Comparison of ENCODE assay signal across 11 mouse cellular contexts in genomic region chr11:69078805-69079438, GRCm38 (mm10). TPM values are rescaled to one million over a fixed set of nuclear protein-coding genes. Genes with fewer than 3 reads are reported as not detected.
DNase-seq lines count a peak whose midpoint lies in the region; ATAC-seq and TF ChIP-seq lines count a peak whose summit lies in the region.
"Had no signal": no experiment of that assay in that cellular context is flagged by ENCODE, and none has a peak within 500 bp of the region (broad histone marks: within the 10 kb centered on the region; RNA-seq: fewer than 3 reads in every experiment).

No protein-coding gene starts in this region.

- DNase-seq in gastrocnemius, adult 2 months = no peak
- no peak for DNase-seq in gastrocnemius, postnatal 36 days
- DNase-seq in lung, postnatal 0 days (ENCODE audit: low spot score) = peak; percentile 50
- DNase-seq in lung, postnatal 25 days (ENCODE audit: low spot score) = no peak
- DNase-seq in thymus, postnatal 25 days = no peak
- DNase-seq: cerebellum, adult 9-10 months; kidney, postnatal 14 days had no signal

- H3K36me3 ChIP-seq in lung, postnatal 0 days (ENCODE audit: insufficient read depth, low read length) = no peaks in the 10 kb centered on the region
- no peaks in the 10 kb centered on the region for H3K36me3 ChIP-seq in hindbrain, embryonic 16.5 days (ENCODE audit: control insufficient read depth, insufficient read depth, low read length)
- H3K36me3 ChIP-seq: midbrain, embryonic 15.5 days had no signal

- H3K27ac ChIP-seq in gastrocnemius, adult 2 months = peak overlapping the region; percentile 58
- no peak overlapping the region for H3K27ac ChIP-seq in lung, postnatal 0 days (ENCODE audit: low read length)
- H3K27ac ChIP-seq in brown adipose tissue, adult 24 weeks (replicated peaks; ENCODE audit: low read depth, low read length) = peak overlapping the region; percentile 53; the same call in 1 of the 2 replicates
- no peak overlapping the region for H3K27ac ChIP-seq in hindbrain, embryonic 16.5 days (ENCODE audit: low read depth, low read length)
- H3K27ac ChIP-seq: midbrain, embryonic 15.5 days had no signal

- TF ChIP-seq EP300 in lung, postnatal 0 days (IDR thresholded peaks at IDR 0.05) = no peak

- H3K9ac ChIP-seq in lung, postnatal 0 days (replicated peaks; ENCODE audit: low read depth) = no peak overlapping the region
- H3K9ac ChIP-seq in hindbrain, embryonic 16.5 days (ENCODE audit: low read depth, low read length) = no peak overlapping the region
- H3K9ac ChIP-seq: midbrain, embryonic 15.5 days had no signal

- intact Hi-C loops in gastrocnemius, adult 2 months (cut with DNase I) = no loop called here
- intact Hi-C loops in gastrocnemius, postnatal 36 days (cut with DNase I) = no loop called here

- H3K4me2 ChIP-seq in lung, postnatal 0 days (replicated peaks; ENCODE audit: low read depth, low read length) = no peak overlapping the region
- no peak overlapping the region for H3K4me2 ChIP-seq in hindbrain, embryonic 16.5 days (ENCODE audit: low read length)
- H3K4me2 ChIP-seq: midbrain, embryonic 15.5 days had no signal

- H3K9me3 ChIP-seq in lung, postnatal 0 days (ENCODE audit: low read length) = no peaks in the 10 kb centered on the region
- no peaks in the 10 kb centered on the region for H3K9me3 ChIP-seq in hindbrain, embryonic 16.5 days (ENCODE audit: control insufficient read depth, low read length)
- H3K9me3 ChIP-seq: midbrain, embryonic 15.5 days had no signal

- WGBS in lung, postnatal 0 days = 69% methylated on average over 5 of the region's 5 CpGs
- WGBS in hindbrain, embryonic 16.5 days = 85% methylated on average over 5 of the region's 5 CpGs

- TF ChIP-seq CTCF in gastrocnemius, adult 2 months (IDR thresholded peaks at IDR 0.05) = no peak
- TF ChIP-seq CTCF in lung, postnatal 0 days (IDR thresholded peaks at IDR 0.05) = no peak

- no peaks in the 10 kb centered on the region for H3K4me1 ChIP-seq in lung, postnatal 0 days (ENCODE audit: insufficient read depth, low read depth, low read length)
- H3K4me1 ChIP-seq in brown adipose tissue, adult 24 weeks (ENCODE audit: control insufficient read depth, insufficient read depth, insufficient read length, low read length) = no peaks in the 10 kb centered on the region
- 0 out of 2 replicates have a peak, but pooled peaks cover 4% of the 10 kb centered on the region for H3K4me1 ChIP-seq in hindbrain, embryonic 16.5 days (ENCODE audit: control insufficient read depth, insufficient read depth, low read depth, low read length)

- no peak for ATAC-seq in lung, postnatal 0 days
- ATAC-seq in monocyte, adult 5-6 weeks (replicated peaks; ENCODE audit: insufficient number of reproducible peaks, low FRiP score, low TSS enrichment, poor library complexity, severe bottlenecking) = peak; percentile 94
- ATAC-seq in hindbrain, embryonic 16.5 days = no peak
- ATAC-seq: midbrain, embryonic 15.5 days had no signal

- no peak overlapping the region for H3K4me3 ChIP-seq in gastrocnemius, adult 2 months
- H3K4me3 ChIP-seq in lung, postnatal 0 days (ENCODE audit: low read depth, low read length) = no peak overlapping the region
- H3K4me3 ChIP-seq in brown adipose tissue, adult 24 weeks (ENCODE audit: insufficient read depth, low read depth, low read length) = no peak overlapping the region
- no peak overlapping the region for H3K4me3 ChIP-seq in hindbrain, embryonic 16.5 days (ENCODE audit: low read length)
- H3K4me3 ChIP-seq: midbrain, embryonic 15.5 days had no signal

- no peaks in the 10 kb centered on the region for H3K27me3 ChIP-seq in lung, postnatal 0 days (replicated peaks; ENCODE audit: insufficient read depth, low read length)
- H3K27me3 ChIP-seq in hindbrain, embryonic 16.5 days (replicated peaks; ENCODE audit: control insufficient read depth, insufficient read depth, low read length) = no peaks in the 10 kb centered on the region
- H3K27me3 ChIP-seq: midbrain, embryonic 15.5 days had no signal

RNA-seq across cellular contexts. Expression of gene Tmem107, which starts 8.3 kb away (rescaled TPM):
- total RNA-seq in gastrocnemius, adult 2 months (2021) = 1 to 10 TPM; 3.9 to 5.7 TPM
- total RNA-seq in gastrocnemius, postnatal 36 days (2021) = 1 to 10 TPM; 3.4 TPM
- polyA plus RNA-seq in lung, postnatal 0 days (2015; fragmentation: Nextera tagmentation; extraction: Ambion mirVana) = 62.9 and 70.0 TPM in 2 replicates
- 2.5 and 4.6 TPM in 2 replicates for polyA plus RNA-seq in brown adipose tissue, adult 24 weeks (2012; ENCODE audit: insufficient read depth, insufficient read length, missing spikeins)
- 1.1 TPM in 1 of 3 replicates, not detected in the others for total RNA-seq in monocyte, adult 5-6 weeks (2017)
- 38.6 and 42.6 TPM in 2 replicates for polyA plus RNA-seq in hindbrain, embryonic 16.5 days (2015; fragmentation: Nextera tagmentation; extraction: Ambion mirVana)

RNA-seq across cellular contexts. Expression of gene Vamp2, which starts 9.4 kb away (rescaled TPM):
- total RNA-seq in gastrocnemius, adult 2 months (2021) = 10 to 100 TPM; 38.0 to 42.7 TPM
- total RNA-seq in gastrocnemius, postnatal 36 days (2021) = 10 to 100 TPM; 26.7 to 38.1 TPM
- 45.0 and 50.6 TPM in 2 replicates for polyA plus RNA-seq in lung, postnatal 0 days (2015; fragmentation: Nextera tagmentation; extraction: Ambion mirVana)
- 42.0 and 54.9 TPM in 2 replicates for polyA plus RNA-seq in brown adipose tissue, adult 24 weeks (2012; ENCODE audit: insufficient read depth, insufficient read length, missing spikeins)
- 13.1 to 89.9 TPM (median 23.6 TPM) in 3 replicates for total RNA-seq in monocyte, adult 5-6 weeks (2017)
- polyA plus RNA-seq in hindbrain, embryonic 16.5 days (2015; fragmentation: Nextera tagmentation; extraction: Ambion mirVana) = 402 and 475 TPM in 2 replicates

RNA-seq across cellular contexts. Expression of gene Per1, which starts 16.1 kb away (rescaled TPM):
- total RNA-seq in gastrocnemius, adult 2 months (2021) = 10 to 100 TPM; 68.2 to 76.8 TPM
- total RNA-seq in gastrocnemius, postnatal 36 days (2021) = 10 to 100 TPM; 60.9 to 89.0 TPM
- polyA plus RNA-seq in lung, postnatal 0 days (2015; fragmentation: Nextera tagmentation; extraction: Ambion mirVana) = 16.6 and 30.0 TPM in 2 replicates
- polyA plus RNA-seq in brown adipose tissue, adult 24 weeks (2012; ENCODE audit: insufficient read depth, insufficient read length, missing spikeins) = 7.9 and 15.6 TPM in 2 replicates
- 44.9 to 89.7 TPM (median 81.1 TPM) in 3 replicates for total RNA-seq in monocyte, adult 5-6 weeks (2017)
- polyA plus RNA-seq in hindbrain, embryonic 16.5 days (2015; fragmentation: Nextera tagmentation; extraction: Ambion mirVana) = 11.1 and 11.2 TPM in 2 replicates

RNA-seq across cellular contexts. Expression of gene Borcs6, which starts 19.4 kb away (rescaled TPM):
- total RNA-seq in gastrocnemius, adult 2 months (2021) = 10 to 100 TPM; 17.9 to 18.9 TPM
- total RNA-seq in gastrocnemius, postnatal 36 days (2021) = 10 to 100 TPM; 17.4 to 18.8 TPM
- polyA plus RNA-seq in lung, postnatal 0 days (2015; fragmentation: Nextera tagmentation; extraction: Ambion mirVana) = 20.1 and 21.9 TPM in 2 replicates
- 8.1 and 8.3 TPM in 2 replicates for polyA plus RNA-seq in brown adipose tissue, adult 24 weeks (2012; ENCODE audit: insufficient read depth, insufficient read length, missing spikeins)
- 12.4 to 16.1 TPM (median 13.3 TPM) in 3 replicates for total RNA-seq in monocyte, adult 5-6 weeks (2017)
- 18.1 and 20.9 TPM in 2 replicates for polyA plus RNA-seq in hindbrain, embryonic 16.5 days (2015; fragmentation: Nextera tagmentation; extraction: Ambion mirVana)

RNA-seq across cellular contexts. Expression of gene Aurkb, which starts 33.5 kb away (rescaled TPM):
- total RNA-seq in gastrocnemius, adult 2 months (2021) = not detected
- total RNA-seq in gastrocnemius, postnatal 36 days (2021) = 1 to 10 TPM in 1 of 2 experiments, under 1 TPM in 1; 0.51 to 1.1 TPM
- polyA plus RNA-seq in lung, postnatal 0 days (2015; fragmentation: Nextera tagmentation; extraction: Ambion mirVana) = 6.5 and 9.1 TPM in 2 replicates
- polyA plus RNA-seq in brown adipose tissue, adult 24 weeks (2012; ENCODE audit: insufficient read depth, insufficient read length, missing spikeins) = 0.79 TPM in 1 of 2 replicates, not detected in the other
- 1.1 to 8.3 TPM (median 4.8 TPM) in 3 replicates for total RNA-seq in monocyte, adult 5-6 weeks (2017)
- polyA plus RNA-seq in hindbrain, embryonic 16.5 days (2015; fragmentation: Nextera tagmentation; extraction: Ambion mirVana) = 26.9 and 32.2 TPM in 2 replicates

Comparison
In these comparisons a context has a peak if more than half of its experiments do, and no peak if none do; other contexts are left out.
1. H3K27ac ChIP-seq: peak in gastrocnemius, adult 2 months (single experiment) and brown adipose tissue, adult 24 weeks (single experiment); none in lung, postnatal 0 days (single experiment) and hindbrain, embryonic 16.5 days (single experiment).